Mouse (Mus musculus) midbrain, embryonic 14.5 days (tissue): ENCODE data around the gene Helz. TPM values are rescaled to one million over a fixed set of nuclear protein-coding genes. Genes with fewer than 3 reads are reported as not detected.
"Not testable (repeated sequence)": the region's sequence is repeated elsewhere in the genome, so short reads cannot be mapped to it uniquely, and the experiment has no call there.

Source experiments
- ATAC-seq: fragments of 200-750 bp; cut with Nextera tagmentation; 2 replicates; pipeline ENCODE4 v1.8.0; 2017; ENCODE audit warnings: moderate number of reproducible peaks, moderate library complexity; ENCODE audit not compliant: low FRiP score, low TSS enrichment
- DNase-seq: peaks from one replicate; pipeline ENCODE4 v3.0.0-alpha.2; 2015
- H3K27ac ChIP-seq: fragments of 300-500 bp; sonication (generic); replicated peaks from 2 replicates; pipeline ENCODE4 v1.5.1; 2014; ENCODE audit warnings: mild to moderate bottlenecking, low read depth, low read length, moderate library complexity
- H3K27me3 ChIP-seq: fragments of 300-500 bp; sonication (generic); 2 replicates; pipeline ENCODE4 v1.6.1; 2014; ENCODE audit warnings: low read length, control low read depth, mixed read lengths; ENCODE audit not compliant: control insufficient read depth, insufficient read depth
- H3K36me3 ChIP-seq: fragments of 300-500 bp; sonication (generic); 2 replicates; pipeline ENCODE4 v1.6.1; 2014; ENCODE audit warnings: low read length, control low read depth; ENCODE audit not compliant: control insufficient read depth, insufficient read depth
- H3K4me1 ChIP-seq: fragments of 300-500 bp; sonication (generic); 2 replicates; pipeline ENCODE4 v1.6.1; 2014; ENCODE audit warnings: mild to moderate bottlenecking, antibody characterized with exemption, low read length, control low read depth; ENCODE audit not compliant: control insufficient read depth, insufficient read depth
- H3K4me2 ChIP-seq: fragments of 300-500 bp; sonication (generic); 2 replicates; pipeline ENCODE4 v1.6.1; 2014; ENCODE audit warnings: mild to moderate bottlenecking, low read length, moderate library complexity
- H3K4me3 ChIP-seq: fragments of 300-500 bp; sonication (generic); replicated peaks from 2 replicates; pipeline ENCODE4 v1.5.1; 2014; ENCODE audit warnings: low read depth, low read length
- H3K9ac ChIP-seq: fragments of 300-500 bp; sonication (generic); replicated peaks from 2 replicates; pipeline ENCODE4 v1.6.1; 2014; ENCODE audit warnings: mild to moderate bottlenecking, low read length, moderate library complexity
- H3K9me3 ChIP-seq: fragments of 300-500 bp; sonication (generic); 2 replicates; pipeline ENCODE4 v1.6.1; 2016; ENCODE audit warnings: low read length, control low read depth, mixed read lengths; ENCODE audit not compliant: control insufficient read depth
- WGBS: fragments of 180-500 bp; shearing (Covaris S2); extraction: QIAGEN DNeasy Blood & Tissue Kit; methylation state at CpG from one replicate; pipeline ENCODE4 v1.1.7; 2014; 5-methylcytosine and 5-hydroxymethylcytosine counted together
- polyA plus RNA-seq: library from polyadenylated mRNA; unstranded; fragments of >200 nt; fragmentation: Nextera tagmentation; extraction: Ambion mirVana; gene quantifications from 2 replicates; pipeline ENCODE4 v1.2.1, GENCODE M21; 2014

Helz gene
- polyA plus RNA-seq: 17.8 and 23.4 TPM in 2 replicates

GRCm38 (mm10) chr11:107547351-107548203, at the start of gene Helz:
TSS of gene Helz (plus strand) at chr11:107547930.
- Histone ChIP-seq H3K4me1 (peaks cover 6% of the 10 kb centered on the region; the same call in 1 of the 2 replicates), H3K27ac (peak within 1 kb of the TSS; percentile 76), H3K4me3 (peak within 1 kb of the TSS; percentile 75), H3K27me3 (peaks cover 4% of the 10 kb centered on the region; the same call in 1 of the 2 replicates), H3K9ac (peak within 1 kb of the TSS; percentile 89), H3K9me3 (no peaks in the 10 kb centered on the region), H3K36me3 (peaks cover 9% of the 10 kb centered on the region), H3K4me2 (peak within 1 kb of the TSS; percentile 100)
- ATAC-seq: peak; percentile 74
- peak; percentile 86 for DNase-seq
- under 1% methylated on average over 68 of the region's 70 CpGs for WGBS

- H3K4me3 ChIP-seq: no peak overlapping the region
- H3K9ac ChIP-seq: no peak overlapping the region
- no peaks in the 10 kb centered on the region for H3K9me3 ChIP-seq
- H3K36me3 ChIP-seq: peaks cover 15% of the 10 kb centered on the region
- H3K27me3 ChIP-seq: no peaks in the 10 kb centered on the region
- DNase-seq (no peak), ATAC-seq (no peak)
- H3K27ac ChIP-seq: no peak overlapping the region
- H3K4me2 ChIP-seq: no peak overlapping the region
- no peaks in the 10 kb centered on the region for H3K4me1 ChIP-seq
- 87% methylated on average over 8 of the region's 8 CpGs for WGBS
Measured at GRCm38 (mm10) chr11:107502801-107503200, 44.9 kb upstream of the Helz start.

- H3K27me3 ChIP-seq, ATAC-seq, H3K36me3 ChIP-seq, H3K4me2 ChIP-seq, H3K9ac ChIP-seq, H3K4me1 ChIP-seq, H3K4me3 ChIP-seq, H3K27ac ChIP-seq, H3K9me3 ChIP-seq, DNase-seq: not testable (repeated sequence)
- 100% methylated on average over 3 of the region's 4 CpGs for WGBS
Measured at GRCm38 (mm10) chr11:107504364-107504763, 43.4 kb upstream of the Helz start.

DNA sequence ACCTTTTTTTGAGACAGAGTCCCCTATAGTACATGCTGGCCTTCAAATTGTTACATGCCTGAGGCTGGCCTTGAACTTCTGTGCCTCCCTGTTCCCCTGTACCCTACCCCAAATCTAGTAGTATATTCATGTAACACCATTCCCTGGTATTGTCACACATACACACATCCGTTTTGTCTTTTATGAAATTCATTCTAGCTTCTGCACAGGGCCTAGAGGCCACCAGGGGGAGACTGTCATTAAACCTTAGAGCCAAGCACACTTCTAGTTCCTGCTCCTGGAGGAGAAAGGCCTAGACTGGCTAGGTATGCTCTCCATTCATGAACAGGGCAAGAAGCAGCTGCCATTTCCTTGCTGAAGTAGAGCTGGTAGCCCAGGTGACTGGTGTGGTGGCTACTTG, 41.5 kb upstream of the Helz start:
- DNase-seq: peak; percentile 41
- H3K9ac ChIP-seq: no peak overlapping the region
- no peaks in the 10 kb centered on the region for H3K9me3 ChIP-seq
- ATAC-seq: no peak
- peaks cover 9% of the 10 kb centered on the region for H3K4me1 ChIP-seq
- H3K36me3 ChIP-seq: 0 out of 2 replicates have a peak, but pooled peaks cover under 1% of the 10 kb centered on the region
- H3K4me3 ChIP-seq: no peak overlapping the region
- H3K27me3 ChIP-seq: 0 out of 2 replicates have a peak, but pooled peaks cover 4% of the 10 kb centered on the region
- 74% methylated on average over 1 of the region's 1 CpGs for WGBS
- no peak overlapping the region for H3K27ac ChIP-seq
- no peak overlapping the region for H3K4me2 ChIP-seq

- Histone ChIP-seq H3K4me2 (0 out of 2 replicates have a peak overlapping the region, but pooled peaks have one; percentile 7), H3K9ac (no peak overlapping the region), H3K27me3 (0 out of 2 replicates have a peak, but pooled peaks cover 4% of the 10 kb centered on the region), H3K27ac (no peak overlapping the region), H3K9me3 (no peaks in the 10 kb centered on the region), H3K36me3 (no peaks in the 10 kb centered on the region), H3K4me1 (peaks cover 9% of the 10 kb centered on the region), H3K4me3 (no peak overlapping the region)
- WGBS: 18% methylated on average over 11 of the region's 11 CpGs
- DNase-seq (peak; percentile 66), ATAC-seq (no peak; the same call in 1 of the 2 replicates)
Measured at GRCm38 (mm10) chr11:107509631-107510338, 37.9 kb upstream of the Helz start.

DNA sequence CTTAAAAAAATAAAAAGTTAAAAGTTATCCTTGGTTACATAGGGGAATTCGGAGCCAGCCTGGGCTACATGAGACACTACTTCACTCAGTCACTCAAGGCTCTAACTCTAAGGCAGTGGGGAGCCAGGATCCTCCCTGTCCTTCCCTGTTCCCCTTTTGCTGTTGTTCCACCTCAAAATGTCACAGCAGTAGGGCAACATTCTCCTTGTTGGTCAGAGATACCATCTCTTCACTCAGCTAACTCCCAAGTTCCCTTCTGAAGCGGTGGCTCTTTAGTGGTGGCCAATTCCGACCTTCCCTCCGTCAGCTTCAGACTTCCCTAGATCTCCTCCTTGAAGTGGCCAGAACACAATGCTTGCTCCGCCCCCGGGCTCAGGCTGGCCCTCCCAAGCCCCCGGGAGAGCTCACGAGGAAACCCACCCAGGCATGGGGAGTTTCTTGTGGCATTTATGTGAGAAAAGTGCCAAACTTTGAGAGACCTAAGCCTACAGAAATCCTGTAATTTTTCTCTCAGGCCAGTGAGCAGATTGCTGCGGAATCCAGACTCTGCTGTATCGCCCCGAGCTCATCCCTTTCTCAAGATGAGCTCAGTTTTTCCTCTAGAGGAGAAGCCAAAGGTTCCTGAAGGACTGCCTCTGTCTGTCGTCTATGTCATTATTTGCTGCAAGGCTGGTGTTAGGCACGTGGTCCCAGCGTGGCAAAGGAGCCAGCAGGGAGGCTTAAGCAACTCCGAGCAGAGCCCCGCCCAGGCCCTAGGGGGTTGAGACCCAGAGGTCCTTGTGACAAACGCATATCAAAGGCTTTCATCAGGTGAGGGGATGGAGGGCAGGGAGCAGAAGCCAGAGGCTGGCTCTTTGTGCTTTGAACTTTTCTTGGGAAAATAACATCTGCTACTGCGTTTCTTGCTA, 37.1 kb upstream of the Helz start:
- no peak overlapping the region for H3K27ac ChIP-seq
- no peaks in the 10 kb centered on the region for H3K36me3 ChIP-seq
- 5% methylated on average over 18 of the region's 18 CpGs for WGBS
- H3K27me3 ChIP-seq: 0 out of 2 replicates have a peak, but pooled peaks cover 4% of the 10 kb centered on the region
- DNase-seq (peak; percentile 40), ATAC-seq (no peak)
- no peak overlapping the region for H3K4me3 ChIP-seq
- H3K9ac ChIP-seq: no peak overlapping the region; the same call in 1 of the 2 replicates
- no peaks in the 10 kb centered on the region for H3K9me3 ChIP-seq
- peak overlapping the region; percentile 32 for H3K4me2 ChIP-seq
- peaks cover 9% of the 10 kb centered on the region for H3K4me1 ChIP-seq

GRCm38 (mm10) chr11:107511954-107512353, 35.8 kb upstream of the Helz start:
- not testable (repeated sequence) for H3K36me3 ChIP-seq, ATAC-seq, H3K4me2 ChIP-seq, H3K9me3 ChIP-seq, H3K27ac ChIP-seq, H3K4me1 ChIP-seq, H3K4me3 ChIP-seq, H3K27me3 ChIP-seq, H3K9ac ChIP-seq
- peak; percentile 89 for DNase-seq
- WGBS: 54% methylated on average over 5 of the region's 5 CpGs

GRCm38 (mm10) chr11:107513047-107513446, 34.7 kb upstream of the Helz start:
- Histone ChIP-seq H3K4me3 (no peak overlapping the region), H3K4me2 (no peak overlapping the region), H3K9ac (no peak overlapping the region), H3K36me3 (no peaks in the 10 kb centered on the region), H3K27ac (no peak overlapping the region), H3K27me3 (0 out of 2 replicates have a peak, but pooled peaks cover 4% of the 10 kb centered on the region), H3K4me1 (peaks cover 9% of the 10 kb centered on the region), H3K9me3 (no peaks in the 10 kb centered on the region)
- ATAC-seq: no peak
- 78% methylated on average over 10 of the region's 10 CpGs for WGBS
- peak; percentile 67 for DNase-seq
